16 mouse cellular contexts compared by ENCODE assay signal in the genomic region with DNA sequence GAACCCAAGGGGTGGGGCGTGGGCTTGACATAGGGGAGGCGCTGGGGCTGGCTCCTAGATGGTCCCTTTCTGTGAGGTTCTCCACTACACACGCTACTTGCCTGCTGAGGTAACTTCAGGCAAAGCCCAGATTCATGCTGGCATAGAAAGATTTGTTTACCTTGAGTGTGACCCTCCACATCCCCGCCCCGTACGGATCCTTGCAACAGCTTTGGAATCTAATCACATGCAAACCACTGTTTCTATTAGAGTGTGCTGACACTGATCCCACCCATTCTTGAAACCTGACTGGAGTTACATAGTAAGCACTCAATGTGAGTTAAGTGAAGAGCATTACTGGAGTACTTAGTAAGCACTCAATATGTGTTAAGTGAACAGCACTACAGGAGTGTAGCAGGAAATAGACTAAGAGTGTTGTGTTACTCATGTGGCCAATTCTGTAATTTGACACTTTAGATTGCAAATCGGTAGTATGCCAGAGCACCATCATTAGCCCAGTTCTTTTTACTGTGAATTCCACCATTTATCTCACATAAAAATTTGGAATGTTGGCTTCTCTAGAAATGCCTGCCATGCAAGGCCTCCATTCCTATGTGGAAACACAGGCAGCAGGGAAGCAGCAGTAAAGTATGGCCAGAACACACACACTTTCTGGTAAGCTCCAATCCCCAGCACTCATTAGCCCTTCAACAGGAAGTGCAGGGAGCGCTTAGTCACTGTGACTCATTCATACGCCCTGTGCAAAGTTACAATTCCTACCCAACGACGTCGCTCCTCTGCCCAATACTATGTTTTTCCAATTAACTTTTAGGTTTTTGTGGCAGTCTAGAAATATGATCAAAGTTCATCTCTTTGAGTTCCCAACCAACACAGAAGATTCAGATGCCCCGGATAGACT.
DNase-seq lines count a peak whose midpoint lies in the region; ATAC-seq and TF ChIP-seq lines count a peak whose summit lies in the region.
"Had no signal": no experiment of that assay in that cellular context is flagged by ENCODE, and none has a peak within 500 bp of the region (broad histone marks: within the 10 kb centered on the region; RNA-seq: fewer than 3 reads in every experiment).

No protein-coding gene starts in this region.

- DNase-seq in c-Kit-positive CD71-negative TER-119-negative erythroid progenitor cells, embryonic 14.5 days (ENCODE audit: low read depth) = peak; percentile 24
- peak; percentile 77 for DNase-seq in lung, postnatal 0 days (ENCODE audit: low spot score)
- no peak for DNase-seq in stomach, postnatal 0 days (ENCODE audit: low spot score)
- no peak for DNase-seq in gastrocnemius, adult 18-20 months (ENCODE audit: low spot score)
- DNase-seq in hindbrain, embryonic 11.5 days (ENCODE audit: low spot score) = no peak
- DNase-seq in cerebellum, adult 11 months = no peak
- DNase-seq: adrenal gland, postnatal 25 days; gastrocnemius, postnatal 14 days; kidney, adult 11 months; kidney, postnatal 4 days had no signal

- 79% methylated on average over 13 of the region's 13 CpGs for WGBS in neural tube, embryonic 13.5 days
- WGBS in neural tube, embryonic 15.5 days = 74% methylated on average over 13 of the region's 13 CpGs
- WGBS in lung, postnatal 0 days = 52% methylated on average over 13 of the region's 13 CpGs
- WGBS in stomach, postnatal 0 days = 59% methylated on average over 13 of the region's 13 CpGs
- 86% methylated on average over 13 of the region's 13 CpGs for WGBS in hindbrain, embryonic 11.5 days

- no peak for TF ChIP-seq CTCF in lung, postnatal 0 days (IDR thresholded peaks at IDR 0.05)
- TF ChIP-seq CTCF in stomach, postnatal 0 days (IDR thresholded peaks at IDR 0.05; ENCODE audit: low read depth) = no peak

- H3K9me3 ChIP-seq in neural tube, embryonic 13.5 days = no peaks in the 10 kb centered on the region
- no peaks in the 10 kb centered on the region for H3K9me3 ChIP-seq in neural tube, embryonic 15.5 days (replicated peaks)
- no peaks in the 10 kb centered on the region for H3K9me3 ChIP-seq in lung, postnatal 0 days (ENCODE audit: low read length)
- no peaks in the 10 kb centered on the region for H3K9me3 ChIP-seq in stomach, postnatal 0 days (ENCODE audit: control insufficient read depth, low read length)
- no peaks in the 10 kb centered on the region for H3K9me3 ChIP-seq in hindbrain, embryonic 11.5 days (ENCODE audit: control insufficient read depth, low read length)
- H3K9me3 ChIP-seq: hindbrain, embryonic 13.5 days; lung, embryonic 15.5 days; midbrain, embryonic 13.5 days had no signal

- TF ChIP-seq EP300 in lung, postnatal 0 days (IDR thresholded peaks at IDR 0.05) = peak; percentile 86
- TF ChIP-seq EP300 in stomach, postnatal 0 days (optimal IDR thresholded peaks at IDR 0.05) = no peak

- peak overlapping the region; percentile 52 for H3K27ac ChIP-seq in neural tube, embryonic 13.5 days (replicated peaks)
- H3K27ac ChIP-seq in neural tube, embryonic 15.5 days (replicated peaks) = no peak overlapping the region
- H3K27ac ChIP-seq in lung, postnatal 0 days (ENCODE audit: low read length) = no peak overlapping the region
- no peak overlapping the region for H3K27ac ChIP-seq in stomach, postnatal 0 days (replicated peaks)
- H3K27ac ChIP-seq in hindbrain, embryonic 11.5 days (ENCODE audit: low read depth, low read length) = no peak overlapping the region
- H3K27ac ChIP-seq: hindbrain, embryonic 13.5 days; lung, embryonic 15.5 days; midbrain, embryonic 13.5 days had no signal

- no peak overlapping the region for H3K4me2 ChIP-seq in neural tube, embryonic 13.5 days
- H3K4me2 ChIP-seq in neural tube, embryonic 15.5 days = no peak overlapping the region
- no peak overlapping the region for H3K4me2 ChIP-seq in lung, postnatal 0 days (replicated peaks; ENCODE audit: low read depth, low read length)
- H3K4me2 ChIP-seq in stomach, postnatal 0 days (replicated peaks; ENCODE audit: low read depth) = no peak overlapping the region
- H3K4me2 ChIP-seq in hindbrain, embryonic 11.5 days (replicated peaks; ENCODE audit: low read depth, low read length) = no peak overlapping the region
- H3K4me2 ChIP-seq: hindbrain, embryonic 13.5 days; lung, embryonic 15.5 days; midbrain, embryonic 13.5 days had no signal

- no peak overlapping the region for H3K4me3 ChIP-seq in neural tube, embryonic 13.5 days
- no peak overlapping the region for H3K4me3 ChIP-seq in neural tube, embryonic 15.5 days (replicated peaks)
- H3K4me3 ChIP-seq in lung, postnatal 0 days (ENCODE audit: low read depth, low read length) = no peak overlapping the region
- H3K4me3 ChIP-seq in stomach, postnatal 0 days (ENCODE audit: low read depth, low read length) = no peak overlapping the region
- H3K4me3 ChIP-seq in hindbrain, embryonic 11.5 days (ENCODE audit: low read depth, low read length) = no peak overlapping the region
- H3K4me3 ChIP-seq: hindbrain, embryonic 13.5 days; lung, embryonic 15.5 days; midbrain, embryonic 13.5 days had no signal

- no peaks in the 10 kb centered on the region for H3K27me3 ChIP-seq in neural tube, embryonic 13.5 days
- H3K27me3 ChIP-seq in neural tube, embryonic 15.5 days (replicated peaks) = no peaks in the 10 kb centered on the region
- H3K27me3 ChIP-seq in lung, postnatal 0 days (replicated peaks; ENCODE audit: insufficient read depth, low read length) = no peaks in the 10 kb centered on the region
- H3K27me3 ChIP-seq in stomach, postnatal 0 days (ENCODE audit: control insufficient read depth, insufficient read depth, low read length) = no peaks in the 10 kb centered on the region
- no peaks in the 10 kb centered on the region for H3K27me3 ChIP-seq in hindbrain, embryonic 11.5 days (ENCODE audit: control insufficient read depth, insufficient read depth, low read length)
- H3K27me3 ChIP-seq: hindbrain, embryonic 13.5 days; lung, embryonic 15.5 days had no signal

- ATAC-seq in neural tube, embryonic 13.5 days (ENCODE audit: low read depth) = 0 out of 2 replicates have a peak, but pooled peaks have one; percentile 30
- ATAC-seq in neural tube, embryonic 15.5 days (ENCODE audit: low FRiP score) = no peak
- peak; percentile 83 for ATAC-seq in lung, postnatal 0 days
- ATAC-seq in stomach, postnatal 0 days (ENCODE audit: low FRiP score, low TSS enrichment) = peak; percentile 64; the same call in 1 of the 2 replicates
- no peak for ATAC-seq in hindbrain, embryonic 11.5 days (ENCODE audit: low FRiP score)
- ATAC-seq: forebrain, embryonic 16.5 days; midbrain, embryonic 13.5 days had no signal

- H3K36me3 ChIP-seq in neural tube, embryonic 13.5 days = no peaks in the 10 kb centered on the region
- no peaks in the 10 kb centered on the region for H3K36me3 ChIP-seq in neural tube, embryonic 15.5 days
- no peaks in the 10 kb centered on the region for H3K36me3 ChIP-seq in lung, postnatal 0 days (ENCODE audit: insufficient read depth, low read length)
- H3K36me3 ChIP-seq in stomach, postnatal 0 days (ENCODE audit: control insufficient read depth, insufficient read depth, low read length) = no peaks in the 10 kb centered on the region
- H3K36me3 ChIP-seq in hindbrain, embryonic 11.5 days (ENCODE audit: control insufficient read depth, insufficient read depth, low read length) = no peaks in the 10 kb centered on the region
- H3K36me3 ChIP-seq: hindbrain, embryonic 13.5 days; lung, embryonic 15.5 days; midbrain, embryonic 13.5 days had no signal

- no peak overlapping the region for H3K9ac ChIP-seq in neural tube, embryonic 13.5 days
- no peak overlapping the region for H3K9ac ChIP-seq in neural tube, embryonic 15.5 days (replicated peaks)
- H3K9ac ChIP-seq in lung, postnatal 0 days (replicated peaks; ENCODE audit: low read depth) = no peak overlapping the region
- no peak overlapping the region for H3K9ac ChIP-seq in stomach, postnatal 0 days (ENCODE audit: low read length)
- no peak overlapping the region for H3K9ac ChIP-seq in hindbrain, embryonic 11.5 days (ENCODE audit: low read depth, low read length)
- H3K9ac ChIP-seq: hindbrain, embryonic 13.5 days; lung, embryonic 15.5 days; midbrain, embryonic 13.5 days had no signal

- peaks cover 35% of the 10 kb centered on the region for H3K4me1 ChIP-seq in neural tube, embryonic 13.5 days (replicated peaks)
- H3K4me1 ChIP-seq in neural tube, embryonic 15.5 days = peaks cover 25% of the 10 kb centered on the region
- no peaks in the 10 kb centered on the region for H3K4me1 ChIP-seq in lung, postnatal 0 days (ENCODE audit: insufficient read depth, low read depth, low read length)
- no peaks in the 10 kb centered on the region for H3K4me1 ChIP-seq in stomach, postnatal 0 days (replicated peaks; ENCODE audit: control insufficient read depth, insufficient read depth)
- H3K4me1 ChIP-seq in hindbrain, embryonic 11.5 days (replicated peaks; ENCODE audit: control insufficient read depth, insufficient read depth, low read length) = no peaks in the 10 kb centered on the region
- H3K4me1 ChIP-seq: midbrain, embryonic 13.5 days had no signal

Comparison
In these comparisons a context has a peak if more than half of its experiments do, and no peak if none do; other contexts are left out.
1. ATAC-seq: peak in neural tube, embryonic 13.5 days (single experiment), lung, postnatal 0 days (single experiment) and stomach, postnatal 0 days (single experiment); none in neural tube, embryonic 15.5 days (single experiment) and hindbrain, embryonic 11.5 days (single experiment).
2. DNase-seq: peak in c-Kit-positive CD71-negative TER-119-negative erythroid progenitor cells, embryonic 14.5 days (single experiment) and lung, postnatal 0 days (single experiment); none in stomach, postnatal 0 days (single experiment), gastrocnemius, adult 18-20 months (single experiment), hindbrain, embryonic 11.5 days (single experiment) and cerebellum, adult 11 months (single experiment).